Mouse (Mus musculus): ENCODE data around the gene Fuca1.

DNA sequence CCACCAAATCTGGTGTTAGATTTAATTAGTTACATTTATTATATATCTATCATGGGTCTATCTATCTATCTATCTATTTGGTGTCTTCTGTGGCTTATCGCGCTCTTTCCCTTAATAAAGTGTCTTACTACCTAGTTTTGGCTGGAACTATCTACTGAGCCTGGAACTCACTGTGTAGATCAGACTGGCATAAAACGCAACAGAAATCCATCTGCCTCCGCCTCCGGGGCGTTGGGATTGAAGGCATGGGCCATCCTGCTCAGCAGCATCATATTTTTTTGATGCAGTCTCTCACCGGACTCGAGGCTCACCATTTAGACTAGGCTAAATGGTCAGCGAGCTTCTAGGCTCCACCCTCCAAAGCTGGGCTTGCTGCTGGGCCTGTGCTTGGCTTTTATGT lies 67.2 kb downstream of the Fuca1 start:
- TF ChIP-seq CTCF (IDR thresholded peaks at IDR 0.05; ENCODE audit: control insufficient read depth, insufficient read depth, low read length): no peak
- no peak for TF ChIP-seq POLR2A (IDR thresholded peaks at IDR 0.05; ENCODE audit: borderline replicate concordance, control insufficient read depth, low read depth, low read length)

Measured in bone marrow, adult 2 months (tissue).